14 mouse cellular contexts compared by ENCODE assay signal in genomic region chr4:102856086-102856485, GRCm38 (mm10).
A peak's percentile ranks its signal among the peaks of the same experiment; 100 is the strongest.
DNase-seq lines count a peak whose midpoint lies in the region; ATAC-seq and TF ChIP-seq lines count a peak whose summit lies in the region.
"Had no signal": no experiment of that assay in that cellular context is flagged by ENCODE, and none has a peak within 500 bp of the region (broad histone marks: within the 10 kb centered on the region; RNA-seq: fewer than 3 reads in every experiment).

No protein-coding gene starts in this region.

- H3K4me2 ChIP-seq in heart, embryonic 16.5 days (ENCODE audit: low read depth, low read length), result peak overlapping the region; percentile 24; the same call in 1 of the 2 replicates
- H3K4me2 ChIP-seq in midbrain, embryonic 13.5 days (replicated peaks), result peak overlapping the region; percentile 19
- H3K4me2 ChIP-seq: embryonic facial prominence, embryonic 12.5 days; limb, embryonic 15.5 days had no signal

- H3K9ac ChIP-seq in heart, embryonic 16.5 days (ENCODE audit: low read length), result no peak overlapping the region
- H3K9ac ChIP-seq in midbrain, embryonic 13.5 days (replicated peaks), result no peak overlapping the region
- H3K9ac ChIP-seq: embryonic facial prominence, embryonic 12.5 days; limb, embryonic 15.5 days had no signal

- no peak for TF ChIP-seq CTCF in brain, embryonic 14.5 days (IDR thresholded peaks at IDR 0.05; ENCODE audit: borderline replicate concordance, extremely low read depth, insufficient read depth, insufficient read length)

- H3K27ac ChIP-seq in heart, embryonic 16.5 days (ENCODE audit: low read length), result no peak overlapping the region
- H3K27ac ChIP-seq in midbrain, embryonic 13.5 days, result peak overlapping the region; percentile 12; the same call in 1 of the 2 replicates
- H3K27ac ChIP-seq: embryonic facial prominence, embryonic 12.5 days; limb, embryonic 15.5 days had no signal

- H3K4me3 ChIP-seq in heart, embryonic 16.5 days (ENCODE audit: low read length), result no peak overlapping the region
- no peak overlapping the region for H3K4me3 ChIP-seq in midbrain, embryonic 13.5 days (replicated peaks)
- H3K4me3 ChIP-seq: embryonic facial prominence, embryonic 12.5 days; limb, embryonic 15.5 days had no signal

- no peaks in the 10 kb centered on the region for H3K27me3 ChIP-seq in heart, embryonic 16.5 days (ENCODE audit: control insufficient read depth, insufficient read depth, low read length)
- H3K27me3 ChIP-seq in midbrain, embryonic 13.5 days, result no peaks in the 10 kb centered on the region
- H3K27me3 ChIP-seq: embryonic facial prominence, embryonic 12.5 days; limb, embryonic 15.5 days had no signal

- H3K9me3 ChIP-seq in heart, embryonic 16.5 days (replicated peaks; ENCODE audit: control insufficient read depth, low read length), result no peaks in the 10 kb centered on the region
- no peaks in the 10 kb centered on the region for H3K9me3 ChIP-seq in midbrain, embryonic 13.5 days
- H3K9me3 ChIP-seq: embryonic facial prominence, embryonic 12.5 days; limb, embryonic 15.5 days had no signal

- no peak for TF ChIP-seq POLR2A in brain, embryonic 14.5 days (IDR thresholded peaks at IDR 0.05; ENCODE audit: borderline replicate concordance, extremely low read depth, insufficient read depth, insufficient read length, poor library complexity, severe bottlenecking)

- DNase-seq in heart, postnatal 10 days, result no peak
- peak; percentile 60 for DNase-seq in brain, embryonic 14.5 days (ENCODE audit: low read depth)
- peak; percentile 18 to 32 for DNase-seq in frontal cortex, postnatal 14 days (ENCODE audit: low spot score in 2 of 2)
- no peak for DNase-seq in kidney, postnatal 4 days
- no peak for DNase-seq in natural killer cell, adult 2 months (ENCODE audit: low spot score in 2 of 2)
- DNase-seq in cerebellum, postnatal 36 days, result no peak
- DNase-seq: gastrocnemius, postnatal 14 days; lung, postnatal 36 days; thymus, postnatal 36 days had no signal

- intact Hi-C loops in heart, postnatal 10 days (cut with DNase I), result no loop called here

- H3K36me3 ChIP-seq in heart, embryonic 16.5 days (ENCODE audit: control insufficient read depth, insufficient read depth), result no peaks in the 10 kb centered on the region
- H3K36me3 ChIP-seq in midbrain, embryonic 13.5 days, result no peaks in the 10 kb centered on the region
- H3K36me3 ChIP-seq: embryonic facial prominence, embryonic 12.5 days; limb, embryonic 15.5 days had no signal

- no peak for ATAC-seq in heart, embryonic 16.5 days (replicated peaks; ENCODE audit: extremely low read depth, insufficient read depth, low FRiP score)
- peak; percentile 53; the same call in 1 of the 2 replicates for ATAC-seq in midbrain, embryonic 13.5 days
- ATAC-seq: intestine, embryonic 16.5 days had no signal

- H3K4me1 ChIP-seq in heart, embryonic 16.5 days (ENCODE audit: control insufficient read depth, insufficient read depth, low read length), result no peaks in the 10 kb centered on the region
- peaks cover 21% of the 10 kb centered on the region for H3K4me1 ChIP-seq in midbrain, embryonic 13.5 days (replicated peaks)
- H3K4me1 ChIP-seq: limb, embryonic 15.5 days had no signal

- WGBS in heart, embryonic 16.5 days, result 57% methylated on average over 7 of the region's 7 CpGs
- 6% methylated on average over 7 of the region's 7 CpGs for WGBS in midbrain, embryonic 13.5 days

Comparison
In these comparisons a context has a peak if more than half of its experiments do, and no peak if none do; other contexts are left out.
1. DNase-seq: peak in brain, embryonic 14.5 days (single experiment) and frontal cortex, postnatal 14 days (2 of 2); none in heart, postnatal 10 days (0 of 2), kidney, postnatal 4 days (0 of 2), natural killer cell, adult 2 months (0 of 2) and cerebellum, postnatal 36 days (0 of 2).